Mouse (Mus musculus) intestine, embryonic 16.5 days (tissue): Measurements from ENCODE around the gene Enox1. TPM values are rescaled to one million over a fixed set of nuclear protein-coding genes. Genes with fewer than 3 reads are reported as not detected.

ENCODE experiments used
- ATAC-seq: fragments of 200-750 bp; cut with Nextera tagmentation; 2 replicates; pipeline ENCODE4 v1.8.0; 2017; ENCODE audit warnings: moderate TSS enrichment, moderate library complexity
- H3K27ac ChIP-seq: fragments of 300-500 bp; sonication (generic); 2 replicates; pipeline ENCODE4 v1.5.1; 2014; ENCODE audit warnings: mild to moderate bottlenecking, low read length
- H3K27me3 ChIP-seq: fragments of 300-500 bp; sonication (generic); replicated peaks from 2 replicates; pipeline ENCODE4 v1.6.1; 2014; ENCODE audit warnings: low read length, control low read depth, mixed read lengths; ENCODE audit not compliant: control insufficient read depth, insufficient read depth
- H3K36me3 ChIP-seq: fragments of 300-500 bp; sonication (generic); 2 replicates; pipeline ENCODE4 v1.6.1; 2014; ENCODE audit warnings: low read length, control low read depth; ENCODE audit not compliant: control insufficient read depth, insufficient read depth
- H3K4me1 ChIP-seq: fragments of 300-500 bp; sonication (generic); 2 replicates; pipeline ENCODE4 v1.6.1; 2014; ENCODE audit warnings: low read length, control low read depth, mixed read lengths; ENCODE audit not compliant: control insufficient read depth, insufficient read depth
- H3K4me2 ChIP-seq: fragments of 300-500 bp; sonication (generic); 2 replicates; pipeline ENCODE4 v1.6.1; 2014; ENCODE audit warnings: low read depth, low read length, control low read depth
- H3K4me3 ChIP-seq: fragments of 300-500 bp; sonication (generic); 2 replicates; pipeline ENCODE4 v1.5.1; 2014; ENCODE audit warnings: mild to moderate bottlenecking, low read length
- H3K9ac ChIP-seq: fragments of 300-500 bp; sonication (generic); 2 replicates; pipeline ENCODE4 v1.6.1; 2014; ENCODE audit warnings: low read depth, low read length
- H3K9me3 ChIP-seq: fragments of 300-500 bp; sonication (generic); 2 replicates; pipeline ENCODE4 v1.6.1; 2016; ENCODE audit warnings: low read length, control low read depth; ENCODE audit not compliant: control insufficient read depth
- WGBS: fragments of 180-500 bp; shearing (Covaris S2); extraction: QIAGEN DNeasy Blood & Tissue Kit; methylation state at CpG from one replicate; pipeline ENCODE4 v1.1.7; 2014; 5-methylcytosine and 5-hydroxymethylcytosine counted together
- polyA plus RNA-seq: library from polyadenylated mRNA; unstranded; fragments of >200 nt; fragmentation: Nextera tagmentation; extraction: Ambion mirVana; gene quantifications from 2 replicates; pipeline ENCODE4 v1.2.1, GENCODE M21; 2015

The Enox1 gene
- polyA plus RNA-seq, 1 experiment from 2014 or later = 4.0 TPM

GRCm38 (mm10) chr14:77738751-77739365, 582.3 kb downstream of the Enox1 start:
- H3K9me3 ChIP-seq = no peaks in the 10 kb centered on the region
- ATAC-seq = no peak
- no peaks in the 10 kb centered on the region for H3K36me3 ChIP-seq
- H3K4me1 ChIP-seq = no peaks in the 10 kb centered on the region
- no peak overlapping the region for H3K9ac ChIP-seq
- no peak overlapping the region for H3K4me2 ChIP-seq
- no peaks in the 10 kb centered on the region for H3K27me3 ChIP-seq
- no peak overlapping the region for H3K4me3 ChIP-seq
- no peak overlapping the region for H3K27ac ChIP-seq
- 84% methylated on average over 7 of the region's 7 CpGs for WGBS

- H3K9me3 ChIP-seq = no peaks in the 10 kb centered on the region
- no peaks in the 10 kb centered on the region for H3K27me3 ChIP-seq
- H3K36me3 ChIP-seq = no peaks in the 10 kb centered on the region
- no peak overlapping the region for H3K4me3 ChIP-seq
- H3K4me1 ChIP-seq = no peaks in the 10 kb centered on the region
- no peak for ATAC-seq
- H3K4me2 ChIP-seq = no peak overlapping the region
- no peak overlapping the region for H3K9ac ChIP-seq
- H3K27ac ChIP-seq = no peak overlapping the region
Observed at GRCm38 (mm10) chr14:77739376-77739775, 582.8 kb downstream of the Enox1 start.

GRCm38 (mm10) chr14:77744638-77745240, 588.2 kb downstream of the Enox1 start:
- Histone ChIP-seq H3K4me3 (no peak overlapping the region), H3K36me3 (no peaks in the 10 kb centered on the region), H3K9me3 (no peaks in the 10 kb centered on the region), H3K27me3 (no peaks in the 10 kb centered on the region), H3K9ac (no peak overlapping the region), H3K4me2 (no peak overlapping the region), H3K4me1 (no peaks in the 10 kb centered on the region), H3K27ac (no peak overlapping the region)
- ATAC-seq = no peak
- 94% methylated on average over 5 of the region's 5 CpGs for WGBS

DNA sequence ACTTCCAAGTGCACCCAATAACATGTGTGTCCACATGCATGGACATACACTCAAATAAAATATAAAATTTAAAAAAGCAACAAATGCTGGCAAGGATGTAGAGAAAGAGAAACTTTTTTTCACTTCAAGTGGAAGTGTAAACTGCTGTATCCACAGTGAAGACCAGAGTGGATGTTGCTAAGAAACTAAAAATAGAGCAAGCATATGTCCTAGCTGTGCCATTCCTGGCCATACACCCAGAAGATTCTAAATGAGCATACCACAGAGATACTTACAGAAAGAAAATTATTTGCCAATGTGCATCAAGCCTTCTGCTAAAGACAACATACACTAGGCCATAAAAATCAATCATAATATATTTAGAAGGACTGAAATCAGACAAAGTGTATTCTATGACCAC, 592.4 kb downstream of the Enox1 start:
- no peaks in the 10 kb centered on the region for H3K36me3 ChIP-seq
- no peak overlapping the region for H3K4me2 ChIP-seq
- no peak overlapping the region for H3K27ac ChIP-seq
- H3K9ac ChIP-seq = no peak overlapping the region
- no peaks in the 10 kb centered on the region for H3K4me1 ChIP-seq
- H3K9me3 ChIP-seq = no peaks in the 10 kb centered on the region
- H3K27me3 ChIP-seq = no peaks in the 10 kb centered on the region
- H3K4me3 ChIP-seq = no peak overlapping the region
- no peak for ATAC-seq

Other genes starting within 250 kb of the Enox1 start
- gene Ccdc122, start 120.0 kb upstream of the Enox1 start, polyA plus RNA-seq = 2.9 and 3.8 TPM in 2 replicates
- gene Lacc1, start 119.9 kb upstream of the Enox1 start, polyA plus RNA-seq = 8.8 and 9.1 TPM in 2 replicates